In genomic region chr9:64016648-64017400, GRCm38 (mm10) we compare ENCODE assay signal across 8 mouse cellular contexts. TPM values are rescaled to one million over a fixed set of nuclear protein-coding genes. Genes with fewer than 3 reads are reported as not detected.
DNase-seq lines count a peak whose midpoint lies in the region; ATAC-seq and TF ChIP-seq lines count a peak whose summit lies in the region.

No protein-coding gene starts in this region.

- DNase-seq in adrenal gland, postnatal 14 days: peak; percentile 74
- peak; percentile 38 for DNase-seq in forebrain, postnatal 0 days
- peak; percentile 52 for DNase-seq in liver, adult 2 months (ENCODE audit: extremely low read depth, low read depth, low spot score)
- DNase-seq in midbrain, postnatal 0 days (ENCODE audit: low spot score): peak; percentile 75

- H3K79me2 ChIP-seq in liver, adult 2 months (ENCODE audit: control insufficient read depth, insufficient read depth, low read length): peaks cover 17% of the 10 kb centered on the region; the same call in 1 of the 2 replicates

- peak overlapping the region; percentile 34; the same call in 1 of the 2 replicates for H3K4me3 ChIP-seq in ES-Bruce4 (ENCODE audit: low read depth, low read length)
- H3K4me3 ChIP-seq in forebrain, postnatal 0 days (ENCODE audit: low read depth, low read length): peak overlapping the region; percentile 25
- peak overlapping the region; percentile 59 for H3K4me3 ChIP-seq in hindbrain, embryonic 13.5 days
- peak overlapping the region; percentile 45; the same call in 1 of the 2 replicates for H3K4me3 ChIP-seq in liver, adult 2 months (ENCODE audit: insufficient read depth, low read depth, low read length)
- H3K4me3 ChIP-seq in midbrain, postnatal 0 days (ENCODE audit: low read depth, low read length): peak overlapping the region; percentile 27

- peak overlapping the region; percentile 74 for H3K4me2 ChIP-seq in forebrain, postnatal 0 days (ENCODE audit: low read depth)
- H3K4me2 ChIP-seq in hindbrain, embryonic 13.5 days: peak overlapping the region; percentile 87
- H3K4me2 ChIP-seq in midbrain, postnatal 0 days (ENCODE audit: low read depth, low read length, poor library complexity, severe bottlenecking): peak overlapping the region; percentile 54

- H3K27me3 ChIP-seq in ES-Bruce4 (ENCODE audit: control insufficient read depth, insufficient read depth, low read length, poor library complexity, severe bottlenecking): peaks cover 14% of the 10 kb centered on the region
- H3K27me3 ChIP-seq in forebrain, postnatal 0 days (ENCODE audit: insufficient read depth, low read length): peaks cover 38% of the 10 kb centered on the region
- peaks cover 51% of the 10 kb centered on the region for H3K27me3 ChIP-seq in hindbrain, embryonic 13.5 days
- H3K27me3 ChIP-seq in liver, adult 2 months (ENCODE audit: control insufficient read depth, insufficient read depth, low read length): no peaks in the 10 kb centered on the region
- H3K27me3 ChIP-seq in midbrain, postnatal 0 days (ENCODE audit: insufficient read depth, low read length): peaks cover 38% of the 10 kb centered on the region

- WGBS in forebrain, postnatal 0 days: 3% methylated on average over 25 of the region's 25 CpGs
- 4% methylated on average over 25 of the region's 25 CpGs for WGBS in hindbrain, embryonic 13.5 days
- WGBS in liver, adult 2 months: 19% methylated on average over 25 of the region's 25 CpGs
- WGBS in midbrain, postnatal 0 days: 5% methylated on average over 25 of the region's 25 CpGs

- H3K4me1 ChIP-seq in ES-Bruce4 (ENCODE audit: control insufficient read depth, insufficient read depth, low read length): peaks cover 3% of the 10 kb centered on the region
- H3K4me1 ChIP-seq in forebrain, postnatal 0 days (ENCODE audit: insufficient read depth): peaks cover 7% of the 10 kb centered on the region
- peaks cover 61% of the 10 kb centered on the region for H3K4me1 ChIP-seq in hindbrain, embryonic 13.5 days (replicated peaks)
- peaks cover 2% of the 10 kb centered on the region; the same call in 1 of the 2 replicates for H3K4me1 ChIP-seq in liver, adult 2 months (ENCODE audit: control insufficient read depth, insufficient read depth, low read length)
- 0 out of 2 replicates have a peak, but pooled peaks cover 8% of the 10 kb centered on the region for H3K4me1 ChIP-seq in midbrain, postnatal 0 days (ENCODE audit: insufficient read depth, low read length)

- TF ChIP-seq EP300 in ES-Bruce4 (IDR thresholded peaks at IDR 0.05; ENCODE audit: insufficient read depth, low read depth, low read length): no peak

- TF ChIP-seq POLR2A in ES-Bruce4 (IDR thresholded peaks at IDR 0.05; ENCODE audit: insufficient read depth, low read length): no peak
- TF ChIP-seq POLR2A in liver, adult 2 months (IDR thresholded peaks at IDR 0.05; ENCODE audit: extremely low read depth, insufficient read depth, low read length): no peak

- ATAC-seq in forebrain, postnatal 0 days: no peak
- no peak for ATAC-seq in hindbrain, embryonic 13.5 days (ENCODE audit: low FRiP score)
- ATAC-seq in midbrain, postnatal 0 days (ENCODE audit: low FRiP score): no peak
- ATAC-seq in monocyte, adult 5-6 weeks (replicated peaks; ENCODE audit: insufficient number of reproducible peaks, low FRiP score, low TSS enrichment, poor library complexity, severe bottlenecking): no peak
- ATAC-seq in frontal cortex, adult (ENCODE audit: low TSS enrichment): no peak

- no peak overlapping the region for H3K27ac ChIP-seq in ES-Bruce4 (ENCODE audit: insufficient read depth, low read length)
- no peak overlapping the region for H3K27ac ChIP-seq in forebrain, postnatal 0 days (ENCODE audit: low read depth, low read length)
- H3K27ac ChIP-seq in hindbrain, embryonic 13.5 days: peak overlapping the region; percentile 40
- no peak overlapping the region for H3K27ac ChIP-seq in liver, adult 2 months (replicated peaks; ENCODE audit: insufficient read depth, low read depth, low read length)
- no peak overlapping the region for H3K27ac ChIP-seq in midbrain, postnatal 0 days (ENCODE audit: low read depth, low read length)

- no peaks in the 10 kb centered on the region for H3K9me3 ChIP-seq in ES-Bruce4 (replicated peaks; ENCODE audit: control insufficient read depth, insufficient read depth, low read length, poor library complexity, severe bottlenecking)
- H3K9me3 ChIP-seq in forebrain, postnatal 0 days (ENCODE audit: low read length): no peaks in the 10 kb centered on the region
- H3K9me3 ChIP-seq in hindbrain, embryonic 13.5 days: no peaks in the 10 kb centered on the region
- no peaks in the 10 kb centered on the region for H3K9me3 ChIP-seq in midbrain, postnatal 0 days (ENCODE audit: low read length)

- H3K9ac ChIP-seq in ES-Bruce4 (ENCODE audit: low read depth, poor library complexity, severe bottlenecking): peak overlapping the region; percentile 64; the same call in 1 of the 2 replicates
- no peak overlapping the region for H3K9ac ChIP-seq in forebrain, postnatal 0 days
- peak overlapping the region; percentile 61 for H3K9ac ChIP-seq in hindbrain, embryonic 13.5 days
- no peak overlapping the region for H3K9ac ChIP-seq in liver, adult 2 months (ENCODE audit: low read depth, low read length)
- no peak overlapping the region for H3K9ac ChIP-seq in midbrain, postnatal 0 days (replicated peaks; ENCODE audit: low read length, poor library complexity, severe bottlenecking)

- H3K36me3 ChIP-seq in ES-Bruce4 (ENCODE audit: control insufficient read depth, insufficient read depth, low read length, poor library complexity, severe bottlenecking): no peaks in the 10 kb centered on the region
- no peaks in the 10 kb centered on the region for H3K36me3 ChIP-seq in forebrain, postnatal 0 days (ENCODE audit: insufficient read depth)
- H3K36me3 ChIP-seq in hindbrain, embryonic 13.5 days: 0 out of 2 replicates have a peak, but pooled peaks cover 4% of the 10 kb centered on the region
- H3K36me3 ChIP-seq in liver, adult 2 months (ENCODE audit: control insufficient read depth, insufficient read depth, low read length): 0 out of 2 replicates have a peak, but pooled peaks cover 2% of the 10 kb centered on the region
- no peaks in the 10 kb centered on the region for H3K36me3 ChIP-seq in midbrain, postnatal 0 days (ENCODE audit: insufficient read depth, low read length)

- TF ChIP-seq CTCF in ES-Bruce4 (IDR thresholded peaks at IDR 0.05; ENCODE audit: low read depth, low read length): no peak
- no peak for TF ChIP-seq CTCF in forebrain, postnatal 0 days (IDR thresholded peaks at IDR 0.05; ENCODE audit: low read depth)
- TF ChIP-seq CTCF in liver, adult 2 months (IDR thresholded peaks at IDR 0.05; ENCODE audit: low read depth, low read length): 0 out of 2 replicates have a peak, but pooled peaks have one; percentile 26
- TF ChIP-seq CTCF in midbrain, postnatal 0 days (IDR thresholded peaks at IDR 0.05): no peak

RNA-seq across cellular contexts. Expression of gene Smad6, which starts 5.0 kb away (rescaled TPM):
- polyA plus RNA-seq in ES-Bruce4 (2011; ENCODE audit: insufficient read depth, insufficient read length, low read depth, missing spikeins): 2.7 and 4.7 TPM in 2 replicates
- 11.1 and 12.0 TPM in 2 replicates for total RNA-seq in adrenal gland, postnatal 14 days (2021)
- total RNA-seq in forebrain, postnatal 0 days (2014; rRNA removed): 4.5 and 7.5 TPM in 2 replicates
- polyA plus RNA-seq in forebrain, postnatal 0 days (2015; fragmentation: Nextera tagmentation; extraction: Ambion mirVana): 1.4 and 1.5 TPM in 2 replicates
- 2.3 and 2.8 TPM in 2 replicates for polyA plus RNA-seq in hindbrain, embryonic 13.5 days (2015; fragmentation: Nextera tagmentation; extraction: Ambion mirVana)
- 4.1 and 6.0 TPM in 2 replicates for total RNA-seq in liver, adult 2 months (2014; rRNA removed)
- polyA plus RNA-seq in liver, adult 2 months (2012; rRNA removed): 11.4 and 12.6 TPM in 2 replicates
- total RNA-seq in midbrain, postnatal 0 days (2014; rRNA removed): 10.4 and 12.7 TPM in 2 replicates
- 0.97 and 1.2 TPM in 2 replicates for polyA plus RNA-seq in midbrain, postnatal 0 days (2015; fragmentation: Nextera tagmentation; extraction: Ambion mirVana)
- total RNA-seq in monocyte, adult 5-6 weeks (2017): 0.43 to 2.4 TPM (median 0.86 TPM) in 3 replicates

Comparison
In these comparisons a context has a peak if more than half of its experiments do, and no peak if none do; other contexts are left out.
1. H3K9ac ChIP-seq: peak in ES-Bruce4 (single experiment) and hindbrain, embryonic 13.5 days (single experiment); none in forebrain, postnatal 0 days (single experiment), liver, adult 2 months (single experiment) and midbrain, postnatal 0 days (single experiment).
2. Peak in every context shown above with its lines, with median percentiles within 50 percentile points of each other: H3K4me3 ChIP-seq, DNase-seq and H3K4me2 ChIP-seq.